Mouse (Mus musculus) megakaryocyte, embryonic 14.5 days (primary cell): ENCODE results near the gene Ntn5.

Experiments
- FLI1 ChIP-seq: IDR thresholded peaks from 2 replicates; pipeline ENCODE4 v1.6.1; 2012; ENCODE audit warnings: low read length, inconsistent platforms, mixed read lengths
- GATA1 ChIP-seq: IDR thresholded peaks from 3 replicates; pipeline ENCODE4 v1.6.1; 2012; ENCODE audit warnings: mixed read lengths, low read length, inconsistent platforms, borderline replicate concordance

- TF ChIP-seq GATA1, result no peak
- TF ChIP-seq FLI1, result no peak
Observed at GRCm38 (mm10) chr7:45727625-45728024, 43.8 kb downstream of the Ntn5 start.
